Mouse (Mus musculus): ENCODE measurements around the gene Gpsm3. TPM values are rescaled to one million over a fixed set of nuclear protein-coding genes. Genes with fewer than 3 reads are reported as not detected.

The Gpsm3 gene
- polyA plus RNA-seq, 1 experiment from 2014 or later = 3.8 TPM

GRCm38 (mm10) chr17:34606186-34607039, 16.8 kb downstream of the Gpsm3 start:
- no peak for ATAC-seq (replicated peaks)
- WGBS = 18% methylated on average over 32 of the region's 32 CpGs
- Histone ChIP-seq H3K9me3 (no peaks in the 10 kb centered on the region), H3K9ac (peak overlapping the region; percentile 94), H3K4me3 (peak overlapping the region; percentile 86), H3K36me3 (replicated peaks) (peaks cover 9% of the 10 kb centered on the region), H3K27ac (peak overlapping the region; percentile 92), H3K4me2 (peak overlapping the region; percentile 70), H3K4me1 (peaks cover 52% of the 10 kb centered on the region), H3K27me3 (replicated peaks) (no peaks in the 10 kb centered on the region)

GRCm38 (mm10) chr17:34607997-34608396, 18.4 kb downstream of the Gpsm3 start:
- no peak overlapping the region for H3K27ac ChIP-seq
- peaks cover 41% of the 10 kb centered on the region for H3K4me1 ChIP-seq
- 83% methylated on average over 7 of the region's 7 CpGs for WGBS
- ATAC-seq (replicated peaks) = no peak
- no peaks in the 10 kb centered on the region for H3K27me3 ChIP-seq (replicated peaks)
- H3K9ac ChIP-seq = no peak overlapping the region
- H3K4me2 ChIP-seq = no peak overlapping the region
- no peaks in the 10 kb centered on the region for H3K9me3 ChIP-seq
- H3K36me3 ChIP-seq (replicated peaks) = peaks cover 21% of the 10 kb centered on the region
- H3K4me3 ChIP-seq = no peak overlapping the region

GRCm38 (mm10) chr17:34611050-34611449, 21.4 kb downstream of the Gpsm3 start:
- Histone ChIP-seq H3K27ac (no peak overlapping the region), H3K36me3 (replicated peaks) (peaks cover 33% of the 10 kb centered on the region), H3K9me3 (no peaks in the 10 kb centered on the region), H3K9ac (no peak overlapping the region), H3K4me1 (peaks cover 28% of the 10 kb centered on the region), H3K4me3 (no peak overlapping the region), H3K27me3 (replicated peaks) (no peaks in the 10 kb centered on the region), H3K4me2 (no peak overlapping the region)
- no peak for ATAC-seq (replicated peaks)
- 96% methylated on average over 8 of the region's 8 CpGs for WGBS

- H3K4me2 ChIP-seq = no peak overlapping the region
- H3K4me1 ChIP-seq = peaks cover 9% of the 10 kb centered on the region
- ATAC-seq (replicated peaks) = no peak
- no peaks in the 10 kb centered on the region for H3K9me3 ChIP-seq
- peaks cover 36% of the 10 kb centered on the region for H3K36me3 ChIP-seq (replicated peaks)
- H3K27ac ChIP-seq = no peak overlapping the region
- 84% methylated on average over 11 of the region's 11 CpGs for WGBS
- H3K4me3 ChIP-seq = no peak overlapping the region
- no peaks in the 10 kb centered on the region for H3K27me3 ChIP-seq (replicated peaks)
- no peak overlapping the region for H3K9ac ChIP-seq
These were observed 23.5 kb downstream of the Gpsm3 start for GRCm38 (mm10) chr17:34613054-34613645.

- H3K36me3 ChIP-seq (replicated peaks) = peaks cover 36% of the 10 kb centered on the region
- peaks cover 3% of the 10 kb centered on the region for H3K4me1 ChIP-seq
- H3K9ac ChIP-seq = no peak overlapping the region
- no peaks in the 10 kb centered on the region for H3K27me3 ChIP-seq (replicated peaks)
- H3K27ac ChIP-seq = no peak overlapping the region
- H3K4me3 ChIP-seq = no peak overlapping the region
- no peaks in the 10 kb centered on the region for H3K9me3 ChIP-seq
- 88% methylated on average over 10 of the region's 10 CpGs for WGBS
- H3K4me2 ChIP-seq = no peak overlapping the region
- ATAC-seq (replicated peaks) = no peak
These were observed 24.2 kb downstream of the Gpsm3 start for GRCm38 (mm10) chr17:34613830-34614229.

GRCm38 (mm10) chr17:34615871-34616270, 26.3 kb downstream of the Gpsm3 start, which contains the start of gene Egfl8:
Egfl8 (minus strand) TSS chr17:34615971.
- Histone ChIP-seq H3K27me3 (replicated peaks) (no peaks in the 10 kb centered on the region), H3K27ac (peak within 1 kb of the TSS; percentile 14; the same call in 1 of the 2 replicates), H3K9ac (no peak within 1 kb of the TSS), H3K4me1 (no peaks in the 10 kb centered on the region), H3K4me2 (no peak within 1 kb of the TSS), H3K9me3 (no peaks in the 10 kb centered on the region), H3K36me3 (replicated peaks) (peaks cover 38% of the 10 kb centered on the region), H3K4me3 (no peak within 1 kb of the TSS)
- no peak for ATAC-seq (replicated peaks)
- WGBS = 58% methylated on average over 6 of the region's 6 CpGs

- Histone ChIP-seq H3K27me3 (replicated peaks) (no peaks in the 10 kb centered on the region), H3K27ac (no peak overlapping the region), H3K9me3 (no peaks in the 10 kb centered on the region), H3K4me3 (no peak overlapping the region), H3K4me2 (no peak overlapping the region), H3K36me3 (replicated peaks) (peaks cover 23% of the 10 kb centered on the region), H3K4me1 (no peaks in the 10 kb centered on the region), H3K9ac (no peak overlapping the region)
- WGBS = 14% methylated on average over 6 of the region's 6 CpGs
- no peak for ATAC-seq (replicated peaks)
These were observed 29.4 kb downstream of the Gpsm3 start for GRCm38 (mm10) chr17:34618999-34619398.

GRCm38 (mm10) chr17:34621006-34621405, 31.4 kb downstream of the Gpsm3 start:
- Histone ChIP-seq H3K9ac (no peak overlapping the region), H3K27me3 (replicated peaks) (no peaks in the 10 kb centered on the region), H3K27ac (no peak overlapping the region), H3K36me3 (replicated peaks) (peaks cover 15% of the 10 kb centered on the region; the same call in 1 of the 2 replicates), H3K9me3 (no peaks in the 10 kb centered on the region), H3K4me1 (peaks cover 6% of the 10 kb centered on the region), H3K4me3 (no peak overlapping the region), H3K4me2 (no peak overlapping the region)
- WGBS = 94% methylated on average over 8 of the region's 8 CpGs
- no peak for ATAC-seq (replicated peaks)

GRCm38 (mm10) chr17:34623161-34623560, 33.6 kb downstream of the Gpsm3 start:
- WGBS = 88% methylated on average over 9 of the region's 9 CpGs
- no peaks in the 10 kb centered on the region for H3K9me3 ChIP-seq
- no peak overlapping the region for H3K4me2 ChIP-seq
- H3K27ac ChIP-seq = no peak overlapping the region
- no peaks in the 10 kb centered on the region for H3K27me3 ChIP-seq (replicated peaks)
- no peak overlapping the region for H3K9ac ChIP-seq
- H3K4me3 ChIP-seq = no peak overlapping the region
- peaks cover 17% of the 10 kb centered on the region for H3K4me1 ChIP-seq
- no peak for ATAC-seq (replicated peaks)
- H3K36me3 ChIP-seq (replicated peaks) = 0 out of 2 replicates have a peak, but pooled peaks cover 12% of the 10 kb centered on the region

GRCm38 (mm10) chr17:34624981-34625380, 35.4 kb downstream of the Gpsm3 start:
- Histone ChIP-seq H3K4me1 (peaks cover 34% of the 10 kb centered on the region), H3K27me3 (replicated peaks) (no peaks in the 10 kb centered on the region), H3K36me3 (replicated peaks) (0 out of 2 replicates have a peak, but pooled peaks cover 9% of the 10 kb centered on the region), H3K4me3 (no peak overlapping the region), H3K9ac (no peak overlapping the region), H3K4me2 (no peak overlapping the region), H3K27ac (no peak overlapping the region), H3K9me3 (no peaks in the 10 kb centered on the region)
- ATAC-seq (replicated peaks) = no peak
- WGBS = 95% methylated on average over 3 of the region's 3 CpGs

GRCm38 (mm10) chr17:34626062-34626772, 36.6 kb downstream of the Gpsm3 start:
- 50% methylated on average over 16 of the region's 16 CpGs for WGBS

GRCm38 (mm10) chr17:34626773-34627092, 37.1 kb downstream of the Gpsm3 start:
- Histone ChIP-seq H3K9me3 (no peaks in the 10 kb centered on the region), H3K4me2 (peak overlapping the region; percentile 89), H3K27me3 (replicated peaks) (no peaks in the 10 kb centered on the region; the same call in 1 of the 2 replicates), H3K36me3 (replicated peaks) (0 out of 2 replicates have a peak, but pooled peaks cover 9% of the 10 kb centered on the region), H3K4me1 (peaks cover 52% of the 10 kb centered on the region), H3K27ac (peak overlapping the region; percentile 95), H3K4me3 (peak overlapping the region; percentile 71), H3K9ac (peak overlapping the region; percentile 63)
- under 1% methylated on average over 18 of the region's 18 CpGs for WGBS
- peak; percentile 35 for ATAC-seq (replicated peaks)

More at GRCm38 (mm10) chr17:34626062-34626772, 36.6 kb downstream of the Gpsm3 start:
- H3K36me3 ChIP-seq (replicated peaks) = 0 out of 2 replicates have a peak, but pooled peaks cover 9% of the 10 kb centered on the region
- peaks cover 47% of the 10 kb centered on the region for H3K4me1 ChIP-seq
- H3K9me3 ChIP-seq = no peaks in the 10 kb centered on the region
- ATAC-seq (replicated peaks) = no peak
- no peaks in the 10 kb centered on the region; the same call in 1 of the 2 replicates for H3K27me3 ChIP-seq (replicated peaks)
- peak overlapping the region; percentile 71 for H3K4me3 ChIP-seq
- peak overlapping the region; percentile 89 for H3K4me2 ChIP-seq
- peak overlapping the region; percentile 95 for H3K27ac ChIP-seq
- H3K9ac ChIP-seq = peak overlapping the region; percentile 63
